Comparison of ENCODE assay signal across 21 mouse cellular contexts in genomic region chr6:87150471-87150870, GRCm38 (mm10). TPM values are rescaled to one million over a fixed set of nuclear protein-coding genes. Genes with fewer than 3 reads are reported as not detected.
DNase-seq lines count a peak whose midpoint lies in the region; ATAC-seq and TF ChIP-seq lines count a peak whose summit lies in the region.
"Had no signal": no experiment of that assay in that cellular context is flagged by ENCODE, and none has a peak within 500 bp of the region (broad histone marks: within the 10 kb centered on the region; RNA-seq: fewer than 3 reads in every experiment).

No protein-coding gene starts in this region.

- no peak for TF ChIP-seq POLR2A in MEL (IDR thresholded peaks at IDR 0.05; ENCODE audit: control insufficient read depth in 1 of 2, insufficient read depth in 1 of 2, low read depth in 1 of 2, low read length in 2 of 2, poor library complexity in 1 of 2)
- no peak for TF ChIP-seq POLR2A in cerebellum, adult 2 months (IDR thresholded peaks at IDR 0.05; ENCODE audit: borderline replicate concordance, insufficient read depth, low read length)

- no peaks in the 10 kb centered on the region for H3K9me3 ChIP-seq in heart, embryonic 13.5 days
- H3K9me3 ChIP-seq in MEL (replicated peaks; ENCODE audit: insufficient read depth, low read length) = no peaks in the 10 kb centered on the region
- H3K9me3 ChIP-seq: embryonic facial prominence, embryonic 13.5 days; forebrain, embryonic 13.5 days; forebrain, embryonic 15.5 days; G1E had no signal

- TF ChIP-seq RAD21 in MEL (IDR thresholded peaks at IDR 0.05; ENCODE audit: low read depth, low read length) = no peak

- TF ChIP-seq EP300 in MEL (IDR thresholded peaks at IDR 0.05; ENCODE audit: low read depth in 1 of 2, low read length in 2 of 2) = no peak

- H3K4me2 ChIP-seq in heart, embryonic 13.5 days = no peak overlapping the region
- H3K4me2 ChIP-seq: embryonic facial prominence, embryonic 13.5 days; forebrain, embryonic 13.5 days; forebrain, embryonic 15.5 days had no signal

- H3K9ac ChIP-seq in heart, embryonic 13.5 days = no peak overlapping the region
- no peak overlapping the region for H3K9ac ChIP-seq in MEL (ENCODE audit: control insufficient read depth, low read depth, low read length, poor library complexity, severe bottlenecking)
- H3K9ac ChIP-seq: embryonic facial prominence, embryonic 13.5 days; forebrain, embryonic 13.5 days; forebrain, embryonic 15.5 days; forebrain, postnatal 0 days had no signal

- H3K4me1 ChIP-seq in heart, embryonic 13.5 days = peaks cover 25% of the 10 kb centered on the region
- peaks cover 8 to 17% of the 10 kb centered on the region in 2 experiments for H3K4me1 ChIP-seq in MEL (ENCODE audit: control insufficient read depth in 1 of 2, insufficient read depth in 2 of 2, low read length in 2 of 2)
- H3K4me1 ChIP-seq in cerebellum, adult 2 months (ENCODE audit: control insufficient read depth, insufficient read depth, low read length) = no peaks in the 10 kb centered on the region
- H3K4me1 ChIP-seq: forebrain, embryonic 13.5 days; forebrain, embryonic 15.5 days had no signal

- no peaks in the 10 kb centered on the region for H3K27me3 ChIP-seq in heart, embryonic 13.5 days (replicated peaks)
- peaks cover 4 to 9% of the 10 kb centered on the region in 2 experiments; a peak in 3 of 4 replicates for H3K27me3 ChIP-seq in MEL (ENCODE audit: control insufficient read depth in 1 of 2, insufficient read depth in 2 of 2, low read length in 2 of 2)
- H3K27me3 ChIP-seq in cerebellum, adult 2 months (ENCODE audit: control insufficient read depth, insufficient read depth, low read length) = no peaks in the 10 kb centered on the region
- H3K27me3 ChIP-seq: embryonic facial prominence, embryonic 13.5 days; forebrain, embryonic 13.5 days; forebrain, embryonic 15.5 days had no signal

- no peak for TF ChIP-seq CTCF in MEL (IDR thresholded peaks at IDR 0.05 in 2 of 3, conservative IDR thresholded peaks at IDR 0.05 in 1 of 3; ENCODE audit: control insufficient read depth in 1 of 3, insufficient read depth in 1 of 3, low read depth in 2 of 3, low read length in 3 of 3, poor library complexity in 1 of 3, severe bottlenecking in 1 of 3)
- TF ChIP-seq CTCF in cerebellum, adult 2 months (IDR thresholded peaks at IDR 0.05; ENCODE audit: borderline replicate concordance, insufficient read depth, low read depth, low read length) = no peak

- 56% methylated on average over 7 of the region's 7 CpGs for WGBS in heart, embryonic 13.5 days
- whole genome bisulfite sequencing in cerebellum, adult 2 months = 87% methylated on average over 7 of the region's 7 CpGs

- H3K79me2 ChIP-seq in MEL (ENCODE audit: control insufficient read depth, insufficient read depth, low read length, poor library complexity) = no peaks in the 10 kb centered on the region

- no peak for ATAC-seq in heart, embryonic 13.5 days (ENCODE audit: extremely low read depth, insufficient number of reproducible peaks, low FRiP score, low TSS enrichment)
- ATAC-seq: forebrain, embryonic 13.5 days; forebrain, embryonic 15.5 days; forebrain, postnatal 0 days had no signal

- 0 out of 2 replicates have a peak overlapping the region, but pooled peaks have one; percentile 15 for H3K27ac ChIP-seq in heart, embryonic 13.5 days (replicated peaks)
- no peak overlapping the region for H3K27ac ChIP-seq in MEL (ENCODE audit: control insufficient read depth, low read depth, low read length)
- no peak overlapping the region for H3K27ac ChIP-seq in cerebellum, adult 2 months (ENCODE audit: insufficient read depth, low read length)
- H3K27ac ChIP-seq: forebrain, embryonic 13.5 days; forebrain, embryonic 15.5 days had no signal

- no peaks in the 10 kb centered on the region for H3K36me3 ChIP-seq in heart, embryonic 13.5 days
- peaks cover 0 to 4% of the 10 kb centered on the region in 2 experiments; a peak in 2 of 4 replicates for H3K36me3 ChIP-seq in MEL (ENCODE audit: control insufficient read depth in 1 of 2, insufficient read depth in 2 of 2, low read length in 2 of 2)
- H3K36me3 ChIP-seq: forebrain, embryonic 15.5 days; G1E had no signal

- no peak for DNase-seq in heart, postnatal 14 days
- peak; percentile 14 for DNase-seq in ES-CJ7 (ENCODE audit: low read depth, low spot score)
- peak; percentile 35 for DNase-seq in MEL (ENCODE audit: low read depth, low spot score)
- peak; percentile 55 for DNase-seq in ZHBTc4 (ENCODE audit: low read depth, low spot score)
- DNase-seq in thymus, adult 18-20 months = no peak
- no peak for DNase-seq in cerebellum, adult 2 months
- DNase-seq: adrenal gland, adult 2 months; adrenal gland, postnatal 10 days; adrenal gland, postnatal 25 days; cerebellum, adult 11 months; cerebellum, adult 18-20 months; cerebellum, adult 9-10 months; cerebellum, postnatal 10 days; cerebellum, postnatal 25 days; forebrain, postnatal 0 days had no signal

- intact Hi-C loops in heart, postnatal 14 days (cut with DNase I) = no loop called here

- no peak overlapping the region for H3K4me3 ChIP-seq in heart, embryonic 13.5 days
- no peak overlapping the region for H3K4me3 ChIP-seq in MEL (ENCODE audit: control insufficient read depth in 1 of 2, insufficient read depth in 1 of 2, low read depth in 2 of 2, low read length in 2 of 2)
- H3K4me3 ChIP-seq in cerebellum, adult 2 months (replicated peaks; ENCODE audit: insufficient read depth, low read depth, low read length) = no peak overlapping the region
- H3K4me3 ChIP-seq: embryonic facial prominence, embryonic 13.5 days; forebrain, embryonic 13.5 days; forebrain, embryonic 15.5 days had no signal

TF ChIP-seq in MEL, 35 proteins besides CTCF, POLR2A, EP300 and RAD21:
- no peak for TF ChIP-seq ZMIZ1 (IDR thresholded peaks at IDR 0.05; ENCODE audit: low read depth, low read length)
- TF ChIP-seq ELF1 (IDR thresholded peaks at IDR 0.05; ENCODE audit: low read depth, low read length) = no peak
- no peak for TF ChIP-seq NELFE (IDR thresholded peaks at IDR 0.05; ENCODE audit: low read depth, low read length)
- no peak for TF ChIP-seq CHD1 (IDR thresholded peaks at IDR 0.05; ENCODE audit: low read depth, low read length)
- no peak for TF ChIP-seq KAT2A (conservative IDR thresholded peaks at IDR 0.05; ENCODE audit: low read depth, low read length)
- TF ChIP-seq RCOR1 (IDR thresholded peaks at IDR 0.05; ENCODE audit: low read depth, low read length) = no peak
- no peak for TF ChIP-seq MAZ (IDR thresholded peaks at IDR 0.05; ENCODE audit: low read depth, low read length)
- TF ChIP-seq BHLHE40 (IDR thresholded peaks at IDR 0.05; ENCODE audit: borderline replicate concordance, low read depth, low read length) = no peak

RNA-seq across cellular contexts. Expression of gene D6Ertd527e, which starts 45.9 kb away (rescaled TPM):
- polyA plus RNA-seq in heart, embryonic 13.5 days (2015; fragmentation: Nextera tagmentation; extraction: Ambion mirVana) = 0.19 and 0.33 TPM in 2 replicates
- not detected for total RNA-seq in heart, postnatal 14 days (2021)
- total RNA-seq in MEL (2012; rRNA removed) = not detected in 2 replicates
- under 1 TPM in 1 of 2 experiments, not detected in 1; 0.06 TPM for polyA plus RNA-seq in MEL (2012; ENCODE audit: insufficient read depth in 1 of 2, insufficient read length in 2 of 2, low read depth in 1 of 2, low replicate concordance in 2 of 2, missing spikeins in 1 of 2)
- 0.21 and 0.38 TPM in 2 replicates for polyA plus RNA-seq in cerebellum, adult 2 months (2012; rRNA removed)
- total RNA-seq: adrenal gland, adult 2 months; forebrain, postnatal 0 days had no signal
- polyA plus RNA-seq: C2C12; forebrain, embryonic 15.5 days had no signal

Comparison
In these comparisons a context has a peak if more than half of its experiments do, and no peak if none do; other contexts are left out.
1. DNase-seq: peak in ES-CJ7 (single experiment), MEL (single experiment) and ZHBTc4 (single experiment); none in heart, postnatal 14 days (0 of 2), thymus, adult 18-20 months (0 of 2) and cerebellum, adult 2 months (0 of 2).